Mouse (Mus musculus): Measurements from ENCODE around the gene Vipr1.

Vipr1 gene

GRCm38 (mm10) chr9:121633306-121633705 lies 9.2 kb upstream of the Vipr1 start:
- DNase-seq (ENCODE audit: low spot score): no peak

DNA sequence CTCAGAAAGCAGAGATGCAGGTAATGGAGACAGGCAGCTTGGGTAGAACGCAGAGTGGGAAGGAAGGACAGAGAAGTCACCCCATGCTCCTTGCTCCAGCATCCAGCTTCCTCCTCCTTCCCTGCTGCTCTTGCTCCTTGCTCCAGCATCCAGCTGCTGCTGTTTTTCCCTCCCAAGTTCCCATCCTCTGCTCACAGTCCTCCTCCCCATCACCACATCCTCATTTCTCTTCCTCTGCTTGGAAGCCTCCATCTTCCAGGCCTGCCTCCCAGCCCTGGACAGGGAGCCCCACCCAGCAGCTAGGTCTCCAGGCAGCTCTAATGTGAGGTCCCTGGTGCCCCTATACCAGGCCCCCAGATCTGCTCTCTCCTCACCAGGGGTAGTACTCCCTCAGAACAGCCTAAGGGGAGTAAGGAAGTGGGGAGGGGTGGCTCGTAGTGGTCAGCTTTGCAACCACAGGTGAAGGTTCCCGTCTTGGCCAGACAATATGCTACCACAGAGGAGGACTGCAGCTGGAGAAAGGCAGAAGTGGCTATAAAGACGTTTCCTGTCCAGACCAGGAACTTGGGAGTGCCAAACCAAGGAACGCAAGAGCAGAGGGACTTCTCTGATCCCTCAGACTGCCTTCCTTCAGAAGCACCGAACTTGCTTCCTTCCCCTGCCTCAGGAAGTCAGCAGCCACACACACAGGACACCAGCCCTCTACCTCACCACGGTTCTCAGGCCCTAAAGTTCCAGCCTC lies 6.5 kb upstream of the Vipr1 start:
- no peak for DNase-seq (ENCODE audit: low spot score)

DNA sequence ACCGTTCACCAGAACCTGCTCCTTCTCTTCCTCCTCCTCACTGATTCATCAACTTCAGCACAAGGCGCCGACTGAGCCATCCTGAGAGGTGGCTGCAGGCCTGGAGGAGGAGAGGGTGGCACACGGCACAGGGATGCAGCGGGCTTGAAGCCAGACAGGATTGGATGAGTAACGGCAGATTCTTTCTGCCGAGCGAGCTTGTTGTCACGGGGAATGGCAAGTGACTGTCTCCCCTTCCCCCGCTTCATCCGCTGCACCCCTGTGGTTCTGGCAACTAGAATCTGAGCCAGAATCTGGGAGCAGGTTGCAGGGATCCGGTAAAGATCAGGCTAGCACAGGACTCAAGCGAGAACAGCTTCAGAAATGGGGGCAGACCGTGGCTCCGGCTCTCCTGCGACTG lies 2.7 kb upstream of the Vipr1 start:
- no peak for DNase-seq (ENCODE audit: low spot score)

GRCm38 (mm10) chr9:121641235-121641915 lies 1.1 kb upstream of the Vipr1 start:
- DNase-seq (ENCODE audit: low spot score): peak; percentile 22

DNA sequence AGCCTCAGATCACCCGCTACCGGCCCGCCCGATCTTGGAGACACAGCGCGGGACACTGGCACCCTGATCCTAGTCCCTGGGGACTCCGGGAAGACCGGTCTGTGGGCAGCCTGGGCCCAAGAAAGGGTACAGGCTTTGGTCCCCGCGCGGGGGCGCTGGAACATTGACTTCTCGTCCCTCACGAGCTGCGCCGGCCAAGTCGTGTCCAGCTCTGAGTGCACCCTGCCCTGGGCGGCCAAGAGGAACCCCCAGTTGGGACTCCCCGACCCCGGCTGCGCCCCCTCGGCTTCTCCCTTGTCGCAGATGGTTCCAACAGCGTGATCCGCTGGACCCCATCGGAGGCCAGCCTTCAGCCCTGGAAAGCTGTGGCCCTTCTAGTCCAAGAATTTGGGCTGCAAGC lies 515 bp upstream of the Vipr1 start, which contains the start of gene Lyzl4:
Gene Lyzl4 (minus strand): TSS at position 96 of the 400 bp plus-strand sequence.
- peak; percentile 81 for DNase-seq (ENCODE audit: low spot score)

DNA sequence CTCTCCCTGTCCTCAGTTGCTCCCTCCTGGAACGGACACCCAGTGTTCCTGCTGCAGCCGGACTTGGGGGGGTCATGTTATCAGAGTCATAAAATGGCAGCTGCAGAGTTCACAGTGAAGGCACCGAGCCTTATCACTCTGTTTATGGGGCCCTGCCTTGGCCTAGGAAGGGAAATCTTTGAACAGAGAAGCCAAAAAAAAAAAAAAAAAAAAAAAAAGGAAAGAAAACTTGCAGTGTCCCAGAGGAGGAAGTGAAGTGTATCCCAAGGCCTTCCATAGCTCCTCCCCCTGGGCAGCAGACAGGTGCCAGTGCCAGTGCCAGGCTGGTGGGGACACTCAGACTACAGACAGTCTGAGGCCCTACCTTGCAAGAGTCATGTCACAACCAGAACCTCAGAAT lies 2.3 kb downstream of the Vipr1 start:
- DNase-seq (ENCODE audit: low spot score): no peak

GRCm38 (mm10) chr9:121647026-121647425 lies 4.5 kb downstream of the Vipr1 start:
- DNase-seq (ENCODE audit: low spot score): no peak

DNA sequence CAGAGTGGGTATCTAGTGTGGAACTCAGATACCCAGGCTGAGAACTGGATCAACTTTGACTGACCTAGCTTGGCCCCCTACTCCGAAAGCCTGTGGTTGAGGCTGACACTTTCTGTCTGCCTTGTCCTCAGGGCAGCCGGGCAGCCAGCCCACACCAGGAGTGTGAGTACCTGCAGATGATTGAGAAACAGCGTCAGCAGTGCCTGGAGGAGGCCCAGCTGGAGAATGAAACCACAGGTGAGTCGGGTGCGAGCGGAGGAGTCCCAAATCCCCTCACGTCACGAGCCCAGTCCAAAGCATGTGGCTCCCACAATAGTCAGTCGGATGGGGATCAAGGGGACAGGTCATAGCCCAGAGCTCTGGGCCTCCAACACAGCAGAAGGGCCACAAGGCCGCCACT lies 11.2 kb downstream of the Vipr1 start:
- DNase-seq (ENCODE audit: low spot score): no peak

DNA sequence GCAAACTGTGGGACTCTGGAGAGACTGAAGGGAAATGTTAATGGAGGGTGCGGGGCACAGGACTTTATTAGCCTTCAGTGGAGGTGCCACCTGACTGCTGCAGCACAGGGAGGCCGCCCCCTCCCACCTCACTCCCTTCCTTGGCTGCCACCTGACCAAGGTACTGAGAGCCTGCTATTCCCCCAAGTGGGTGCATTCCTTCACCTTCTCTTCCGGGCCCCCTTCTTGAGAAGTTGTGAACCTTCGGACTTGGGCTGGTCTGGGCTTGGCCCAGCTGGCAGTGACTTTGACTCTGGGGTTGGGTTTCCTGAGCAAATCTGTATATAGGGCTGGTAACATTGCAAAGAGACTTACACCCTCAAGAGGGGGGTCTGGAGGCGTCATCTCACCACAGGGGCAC lies 13.8 kb downstream of the Vipr1 start:
- no peak for DNase-seq (ENCODE audit: low spot score)

GRCm38 (mm10) chr9:121657143-121657542 lies 14.6 kb downstream of the Vipr1 start:
- DNase-seq (ENCODE audit: low spot score): no peak

DNA sequence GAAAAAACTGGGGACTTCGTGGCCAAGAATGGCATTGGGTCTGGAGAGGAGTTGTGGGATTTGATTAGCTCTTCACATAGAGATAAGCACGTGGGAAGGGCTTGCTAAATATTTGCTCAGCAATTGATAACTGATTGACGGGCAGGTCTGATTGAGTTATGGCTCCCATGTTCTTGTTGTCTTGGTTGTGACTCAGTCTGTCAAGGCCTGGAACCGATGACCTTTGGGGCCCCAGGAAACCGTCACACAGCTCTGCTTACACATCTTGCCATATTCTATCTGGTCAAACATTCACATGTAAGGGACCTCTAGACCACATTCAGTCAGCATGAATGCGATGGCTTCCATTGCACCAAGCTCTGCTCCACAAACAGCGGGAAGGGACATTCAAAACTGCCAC lies 15.7 kb downstream of the Vipr1 start:
- no peak for DNase-seq (ENCODE audit: low spot score)

- DNase-seq (ENCODE audit: low spot score): no peak
These were observed 17.3 kb downstream of the Vipr1 start for GRCm38 (mm10) chr9:121659791-121660190.

- no peak for DNase-seq (ENCODE audit: low spot score)
These were observed 21.0 kb downstream of the Vipr1 start for GRCm38 (mm10) chr9:121663467-121663866.

GRCm38 (mm10) chr9:121664104-121664503 lies 21.6 kb downstream of the Vipr1 start:
- no peak for DNase-seq (ENCODE audit: low spot score)

- no peak for DNase-seq (ENCODE audit: low spot score)
These were observed 24.6 kb downstream of the Vipr1 start for GRCm38 (mm10) chr9:121666957-121667630.

GRCm38 (mm10) chr9:121667822-121668221 lies 25.3 kb downstream of the Vipr1 start:
- DNase-seq (ENCODE audit: low spot score): no peak

DNA sequence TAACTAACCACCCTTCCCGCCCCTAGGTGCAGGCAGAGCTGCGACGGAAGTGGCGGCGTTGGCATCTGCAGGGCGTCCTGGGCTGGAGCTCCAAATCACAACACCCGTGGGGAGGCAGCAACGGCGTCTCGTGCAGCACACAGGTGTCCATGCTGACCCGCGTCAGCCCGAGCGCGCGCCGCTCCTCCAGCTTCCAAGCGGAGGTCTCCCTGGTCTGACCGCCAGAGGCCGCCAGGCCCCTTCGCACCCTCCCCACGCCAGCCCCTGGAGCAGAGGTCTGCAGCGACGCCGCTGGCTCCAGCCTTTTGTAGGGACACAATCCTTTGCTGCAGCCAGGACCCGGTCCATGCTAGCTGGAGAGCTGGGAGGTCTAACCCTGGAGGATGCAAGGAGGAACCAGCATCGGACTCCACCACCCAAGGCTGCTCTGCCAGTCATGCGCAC lies 26.9 kb downstream of the Vipr1 start:
- peak; percentile 86 for DNase-seq (ENCODE audit: low spot score)

GRCm38 (mm10) chr9:121671300-121671699 lies 28.8 kb downstream of the Vipr1 start:
- DNase-seq (ENCODE audit: low spot score): peak; percentile 86

GRCm38 (mm10) chr9:121672311-121672710 lies 29.8 kb downstream of the Vipr1 start:
- DNase-seq (ENCODE audit: low spot score): no peak

DNA sequence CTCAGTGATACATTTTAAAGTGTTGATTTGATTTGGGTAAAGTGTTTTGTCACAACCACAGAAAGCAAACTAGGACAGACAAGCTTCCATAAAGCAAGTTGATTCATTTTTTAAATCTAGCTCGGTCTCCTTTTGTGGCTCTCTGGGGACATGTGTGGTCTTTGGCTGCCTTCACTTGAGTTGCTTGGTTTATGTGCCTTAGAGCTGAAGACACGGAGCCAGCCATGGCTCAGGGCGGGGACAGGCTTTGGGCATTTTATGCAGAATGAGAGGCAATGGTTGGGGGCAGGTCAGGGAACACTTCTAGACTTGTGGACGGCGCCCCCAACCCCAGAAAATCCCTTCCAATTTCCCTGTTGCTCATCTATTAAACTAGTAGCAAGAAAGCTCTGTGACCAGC lies 31.2 kb downstream of the Vipr1 start:
- DNase-seq (ENCODE audit: low spot score): no peak

DNA sequence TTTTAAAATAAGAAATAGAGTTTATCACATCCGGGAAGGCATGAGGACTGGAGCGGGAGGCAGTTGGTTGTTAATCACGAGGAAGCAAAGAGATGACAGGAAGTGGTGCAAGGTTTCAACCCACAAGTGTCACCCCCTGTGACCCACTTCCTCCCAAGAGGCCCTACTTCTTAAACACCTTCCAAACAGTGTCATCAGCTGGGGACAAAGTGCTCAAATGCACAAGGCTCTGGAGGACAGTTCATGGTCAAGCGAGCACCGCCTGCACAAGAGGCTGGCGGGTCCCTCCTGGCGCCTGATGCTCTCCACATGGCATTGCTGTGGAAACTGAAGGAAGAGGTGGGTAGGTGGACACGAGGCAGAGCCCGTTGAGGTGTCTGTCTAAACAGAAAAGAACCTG lies 32.5 kb downstream of the Vipr1 start:
- no peak for DNase-seq (ENCODE audit: low spot score)

- DNase-seq (ENCODE audit: low spot score): no peak
These were observed 33.0 kb downstream of the Vipr1 start for GRCm38 (mm10) chr9:121675556-121675955.

DNA sequence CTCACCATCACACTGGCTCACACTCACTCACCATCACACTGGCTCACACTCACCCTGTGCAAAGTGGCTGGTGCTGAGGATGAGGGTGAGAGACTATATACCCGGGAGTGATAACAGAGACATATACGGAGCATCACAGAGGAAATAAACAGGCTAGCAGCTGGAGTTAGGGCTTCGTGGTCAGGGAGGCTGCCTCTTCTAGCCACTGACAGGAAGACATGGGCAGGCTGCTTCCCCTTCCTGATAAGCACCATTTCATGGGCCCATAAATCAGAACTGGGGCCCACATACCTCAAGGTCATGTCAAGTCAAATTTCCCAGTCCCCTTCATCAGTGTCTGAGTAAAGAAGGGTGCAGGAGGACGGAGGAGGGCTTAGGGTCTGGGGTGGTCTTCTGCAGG lies 34.6 kb downstream of the Vipr1 start:
- DNase-seq (ENCODE audit: low spot score): no peak

Measured in embryo, embryonic 10 days (tissue).